8 mouse cellular contexts compared by ENCODE assay signal in the genomic region with DNA sequence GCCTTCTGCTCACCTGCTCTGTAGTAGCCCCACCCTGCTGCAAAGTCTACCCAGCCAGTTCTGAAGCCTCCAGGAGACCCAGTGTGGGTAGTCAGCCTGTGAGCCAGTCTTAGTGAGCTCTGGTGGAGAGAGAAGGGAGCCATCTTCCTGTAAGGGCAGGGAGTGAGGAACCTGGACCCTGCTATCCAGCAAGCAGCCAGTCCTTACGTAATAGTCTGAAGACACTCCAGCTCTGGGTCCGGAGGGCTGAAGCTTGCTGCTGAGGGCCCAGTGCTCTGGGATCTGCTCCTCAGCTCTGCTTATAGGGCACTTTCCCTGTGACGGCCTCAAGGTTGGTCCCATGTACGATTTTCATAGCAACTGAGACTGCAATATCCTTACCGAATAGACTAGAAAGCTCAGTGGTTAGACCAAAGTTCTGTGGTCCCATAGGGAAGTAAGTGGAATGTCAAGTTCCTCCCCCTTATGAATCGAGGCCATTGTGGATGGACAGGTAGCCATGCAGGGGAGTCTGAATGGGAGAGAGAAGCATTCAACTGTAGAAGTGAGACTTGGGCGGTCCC. TPM values are rescaled to one million over a fixed set of nuclear protein-coding genes. Genes with fewer than 3 reads are reported as not detected.
DNase-seq lines count a peak whose midpoint lies in the region; ATAC-seq lines count a peak whose summit lies in the region.

A gene (plus strand): TSS at position 513 of the 563 bp plus-strand sequence.

- peaks cover 56% of the 10 kb centered on the region for H3K27me3 ChIP-seq in liver, embryonic 15.5 days

- peak within 1 kb of the TSS; percentile 64 for H3K4me2 ChIP-seq in liver, embryonic 15.5 days

- no peak within 1 kb of the TSS for H3K9ac ChIP-seq in liver, embryonic 15.5 days

- H3K36me3 ChIP-seq in liver, embryonic 15.5 days (replicated peaks) = no peaks in the 10 kb centered on the region

- 57% methylated on average over 7 of the region's 7 CpGs for WGBS in liver, embryonic 15.5 days (ENCODE audit: insufficient replicate concordance)

- peaks cover 55% of the 10 kb centered on the region for H3K4me1 ChIP-seq in liver, embryonic 15.5 days (replicated peaks)

- DNase-seq in adrenal gland, postnatal 10 days = no peak
- no peak for DNase-seq in adrenal gland, adult 18-20 months (ENCODE audit: low spot score in 2 of 2)
- DNase-seq in urinary bladder, adult 2 months (ENCODE audit: low spot score) = no peak
- DNase-seq in urinary bladder, adult 18-20 months (ENCODE audit: low spot score in 2 of 2) = no peak
- DNase-seq in kidney, adult 8-10 months = peak; percentile 64 to 80
- no peak for DNase-seq in spleen, adult 18-20 months
- DNase-seq in frontal cortex, postnatal 25 days (ENCODE audit: low spot score in 2 of 2) = no peak

- no peaks in the 10 kb centered on the region for H3K9me3 ChIP-seq in liver, embryonic 15.5 days (replicated peaks)

- peak within 1 kb of the TSS; percentile 81 for H3K27ac ChIP-seq in liver, embryonic 15.5 days (replicated peaks)

- peak within 1 kb of the TSS; percentile 55 for H3K4me3 ChIP-seq in liver, embryonic 15.5 days (replicated peaks)

- no peak for ATAC-seq in liver, embryonic 15.5 days (ENCODE audit: insufficient read depth)

RNA-seq across cellular contexts. Expression of the gene that starts here (rescaled TPM):
- 10 to 100 TPM; 10.9 to 19.8 TPM for total RNA-seq in adrenal gland, postnatal 10 days (2021)
- 1 to 10 TPM; 4.7 to 6.6 TPM for total RNA-seq in adrenal gland, adult 18-20 months (2021)
- polyA plus RNA-seq in urinary bladder, adult 2 months (2012; rRNA removed) = 20.7 and 22.1 TPM in 2 replicates
- 12.1 and 17.9 TPM in 2 replicates for polyA plus RNA-seq in liver, embryonic 15.5 days (2015; fragmentation: Nextera tagmentation; extraction: Ambion mirVana)

Comparison
In these comparisons a context has a peak if more than half of its experiments do, and no peak if none do; other contexts are left out.
1. DNase-seq: peak in kidney, adult 8-10 months (2 of 2); none in adrenal gland, postnatal 10 days (single experiment), adrenal gland, adult 18-20 months (0 of 2), urinary bladder, adult 2 months (single experiment), urinary bladder, adult 18-20 months (0 of 2), spleen, adult 18-20 months (0 of 2) and frontal cortex, postnatal 25 days (0 of 2).